Mouse (Mus musculus) forebrain, embryonic 13.5 days (tissue): Measurements from ENCODE around the gene Bcor. TPM values are rescaled to one million over a fixed set of nuclear protein-coding genes. Genes with fewer than 3 reads are reported as not detected.
A peak's percentile ranks its signal among the peaks of the same experiment; 100 is the strongest.

Source experiments
- ATAC-seq: fragments of 200-750 bp; cut with Nextera tagmentation; 2 replicates; pipeline ENCODE4 v1.8.0; 2017
- H3K27ac ChIP-seq: fragments of 300-500 bp; sonication (generic); 2 replicates; pipeline ENCODE4 v1.5.1; 2015; ENCODE audit warnings: inconsistent platforms, mild to moderate bottlenecking, moderate library complexity
- H3K27me3 ChIP-seq: fragments of 300-500 bp; sonication (generic); 2 replicates; pipeline ENCODE4 v1.6.1; 2015; ENCODE audit warnings: mild to moderate bottlenecking, inconsistent platforms
- H3K36me3 ChIP-seq: fragments of 300-500 bp; sonication (generic); 2 replicates; pipeline ENCODE4 v1.6.1; 2015; ENCODE audit warnings: mild to moderate bottlenecking, inconsistent platforms; ENCODE audit not compliant: poor library complexity, severe bottlenecking
- H3K4me1 ChIP-seq: fragments of 300-500 bp; sonication (generic); 2 replicates; pipeline ENCODE4 v1.6.1; 2015; ENCODE audit warnings: inconsistent platforms
- H3K4me2 ChIP-seq: fragments of 300-500 bp; sonication (generic); 2 replicates; pipeline ENCODE4 v1.6.1; 2015; ENCODE audit warnings: inconsistent platforms, mild to moderate bottlenecking, moderate library complexity
- H3K4me3 ChIP-seq: fragments of 300-500 bp; sonication (generic); 2 replicates; pipeline ENCODE4 v1.5.1; 2015; ENCODE audit warnings: mild to moderate bottlenecking, inconsistent platforms
- H3K9ac ChIP-seq: fragments of 300-500 bp; sonication (generic); 2 replicates; pipeline ENCODE4 v1.6.1; 2015; ENCODE audit warnings: mild to moderate bottlenecking, inconsistent platforms
- H3K9me3 ChIP-seq: fragments of 300-500 bp; sonication (generic); replicated peaks from 2 replicates; pipeline ENCODE4 v1.6.1; 2016; ENCODE audit warnings: inconsistent platforms
- WGBS: fragments of 180-500 bp; shearing (Covaris S2); methylation state at CpG from one replicate; pipeline ENCODE4 v1.1.7; 2015; 5-methylcytosine and 5-hydroxymethylcytosine counted together
- polyA plus RNA-seq: library from polyadenylated mRNA; unstranded; fragments of >200 nt; fragmentation: Nextera tagmentation; extraction: Ambion mirVana; gene quantifications from 2 replicates; pipeline ENCODE4 v1.2.1, GENCODE M21; 2015

Gene Bcor
- polyA plus RNA-seq, 1 experiment from 2014 or later, result 16.2 TPM

DNA sequence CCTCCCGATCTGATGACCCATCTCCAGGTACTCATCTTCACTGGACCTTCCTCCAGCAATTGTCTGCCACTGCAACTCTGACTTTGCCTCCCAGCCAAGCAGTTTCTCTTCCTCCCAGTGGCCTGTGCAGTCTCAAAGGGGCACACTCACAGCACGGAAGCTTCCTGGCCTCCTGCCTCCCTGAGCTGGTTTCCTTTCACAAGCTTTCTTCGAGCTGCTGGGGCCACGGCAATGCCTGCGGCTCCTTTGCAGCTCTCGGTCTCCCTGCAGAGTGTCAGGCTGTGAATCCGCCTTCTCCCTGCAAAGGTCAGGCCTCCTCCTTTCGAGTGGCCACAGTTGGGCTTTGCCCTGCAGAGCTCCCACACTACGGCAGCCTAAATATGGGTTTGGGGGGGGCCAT is 157.0 kb downstream of the Bcor start:
- Histone ChIP-seq H3K36me3 (no peaks in the 10 kb centered on the region), H3K27me3 (peaks cover 66% of the 10 kb centered on the region), H3K27ac (no peak overlapping the region; the same call in 1 of the 2 replicates), H3K4me1 (peaks cover 81% of the 10 kb centered on the region), H3K9me3 (no peaks in the 10 kb centered on the region), H3K9ac (0 out of 2 replicates have a peak overlapping the region, but pooled peaks have one; percentile 26), H3K4me2 (no peak overlapping the region), H3K4me3 (no peak overlapping the region)
- ATAC-seq, result no peak
- 12% methylated on average over 9 of the region's 9 CpGs for WGBS

DNA sequence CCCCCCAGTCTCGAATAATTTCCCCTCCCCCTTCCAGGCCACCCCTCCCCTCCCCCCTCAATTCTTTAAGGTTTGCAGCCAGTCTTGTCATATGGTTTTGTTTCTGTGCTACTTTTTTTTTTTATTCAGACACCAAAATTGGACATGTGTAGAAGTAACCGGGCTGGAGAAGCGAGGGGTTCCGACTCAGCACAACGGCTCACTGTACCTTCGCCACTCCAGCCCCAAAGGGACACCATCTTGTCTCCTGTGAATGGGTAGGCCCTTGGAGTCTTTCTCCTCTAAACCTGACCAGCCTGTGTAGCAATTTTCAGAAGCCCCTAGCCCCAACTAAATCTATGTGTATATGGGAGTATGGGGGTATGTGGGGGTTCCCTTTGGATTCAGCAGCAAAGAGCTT is 157.6 kb downstream of the Bcor start:
- Histone ChIP-seq H3K27me3 (peaks cover 69% of the 10 kb centered on the region), H3K4me2 (no peak overlapping the region), H3K9me3 (no peaks in the 10 kb centered on the region), H3K9ac (no peak overlapping the region), H3K36me3 (no peaks in the 10 kb centered on the region), H3K27ac (no peak overlapping the region), H3K4me1 (peaks cover 78% of the 10 kb centered on the region), H3K4me3 (no peak overlapping the region)
- 31% methylated on average over 6 of the region's 6 CpGs for WGBS
- no peak for ATAC-seq

DNA sequence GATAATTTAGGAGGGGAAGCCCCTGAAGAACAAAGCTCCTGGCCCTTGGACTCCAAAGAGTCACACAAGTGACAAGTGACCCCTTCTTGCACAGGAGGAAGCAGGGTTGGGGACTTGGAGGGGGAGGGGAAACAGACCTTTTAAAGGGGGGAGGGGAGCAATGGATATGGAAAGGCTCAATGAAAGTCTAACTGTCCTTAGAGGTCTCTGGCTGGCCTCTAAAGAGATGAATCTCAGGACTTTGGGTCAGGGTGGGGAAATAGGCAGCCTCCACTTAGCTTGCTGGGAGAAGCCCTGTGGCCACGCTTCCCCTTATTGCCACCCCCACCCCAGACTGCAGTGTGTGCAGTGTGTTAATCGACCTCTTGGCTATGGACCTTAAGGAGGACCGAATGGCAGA is 158.2 kb downstream of the Bcor start:
- Histone ChIP-seq H3K9me3 (no peaks in the 10 kb centered on the region), H3K4me3 (no peak overlapping the region), H3K4me1 (peaks cover 78% of the 10 kb centered on the region), H3K9ac (no peak overlapping the region), H3K4me2 (0 out of 2 replicates have a peak overlapping the region, but pooled peaks have one; percentile 27), H3K27ac (peak overlapping the region; percentile 79; the same call in 1 of the 2 replicates), H3K36me3 (no peaks in the 10 kb centered on the region), H3K27me3 (peaks cover 68% of the 10 kb centered on the region)
- WGBS, result 23% methylated on average over 3 of the region's 3 CpGs
- ATAC-seq, result no peak

DNA sequence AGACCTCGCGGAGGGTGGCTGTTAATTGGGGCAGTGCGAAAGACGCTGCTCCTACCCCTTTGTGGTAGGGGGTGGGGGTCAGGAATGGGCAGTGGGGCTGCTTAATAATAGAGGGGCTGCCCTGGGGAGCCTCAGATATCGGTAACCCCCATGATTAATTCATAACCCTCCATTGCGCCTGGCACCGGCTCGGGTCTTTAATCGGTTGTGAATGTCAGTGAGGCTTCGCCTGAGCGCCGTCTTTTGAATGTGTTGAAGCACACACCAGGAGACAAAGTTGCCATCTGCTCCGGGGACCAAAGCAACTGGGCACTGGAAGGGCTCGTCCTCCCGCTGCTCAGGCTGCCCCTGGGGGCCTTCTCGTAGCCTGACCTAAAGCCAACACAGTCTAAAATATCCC is 158.8 kb downstream of the Bcor start:
- no peaks in the 10 kb centered on the region for H3K36me3 ChIP-seq
- no peaks in the 10 kb centered on the region for H3K9me3 ChIP-seq
- H3K4me3 ChIP-seq, result no peak overlapping the region
- peak overlapping the region; percentile 21; the same call in 1 of the 2 replicates for H3K9ac ChIP-seq
- peak overlapping the region; percentile 27; the same call in 1 of the 2 replicates for H3K4me2 ChIP-seq
- peaks cover 63% of the 10 kb centered on the region for H3K27me3 ChIP-seq
- H3K27ac ChIP-seq, result peak overlapping the region; percentile 79
- peaks cover 78% of the 10 kb centered on the region for H3K4me1 ChIP-seq
- WGBS, result 3% methylated on average over 16 of the region's 16 CpGs
- ATAC-seq, result peak; percentile 22

DNA sequence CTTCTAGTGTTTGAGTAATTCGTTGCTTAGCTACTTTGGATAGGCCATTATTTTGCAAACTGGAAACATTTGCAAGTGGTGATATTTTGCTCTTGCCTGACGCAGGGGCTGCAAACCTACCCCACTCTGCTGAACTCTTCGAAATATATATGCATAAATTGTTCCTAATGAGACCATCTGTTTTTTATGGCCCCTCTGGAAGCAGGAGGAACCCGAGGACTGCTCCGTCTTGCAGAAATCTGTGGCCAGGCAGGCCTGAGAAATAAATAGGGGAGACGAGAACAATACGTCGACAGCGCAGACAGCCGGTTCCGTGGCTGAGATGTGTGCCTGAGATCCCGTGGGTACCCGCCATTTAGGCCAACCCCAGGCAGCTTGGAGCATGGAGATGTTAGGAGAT is 159.5 kb downstream of the Bcor start:
- Histone ChIP-seq H3K9ac (peak overlapping the region; percentile 21; the same call in 1 of the 2 replicates), H3K36me3 (no peaks in the 10 kb centered on the region), H3K4me1 (peaks cover 71% of the 10 kb centered on the region), H3K27ac (peak overlapping the region; percentile 79), H3K4me3 (no peak overlapping the region), H3K27me3 (peaks cover 55% of the 10 kb centered on the region), H3K4me2 (peak overlapping the region; percentile 60; the same call in 1 of the 2 replicates), H3K9me3 (no peaks in the 10 kb centered on the region)
- 10% methylated on average over 13 of the region's 13 CpGs for WGBS
- no peak for ATAC-seq

DNA sequence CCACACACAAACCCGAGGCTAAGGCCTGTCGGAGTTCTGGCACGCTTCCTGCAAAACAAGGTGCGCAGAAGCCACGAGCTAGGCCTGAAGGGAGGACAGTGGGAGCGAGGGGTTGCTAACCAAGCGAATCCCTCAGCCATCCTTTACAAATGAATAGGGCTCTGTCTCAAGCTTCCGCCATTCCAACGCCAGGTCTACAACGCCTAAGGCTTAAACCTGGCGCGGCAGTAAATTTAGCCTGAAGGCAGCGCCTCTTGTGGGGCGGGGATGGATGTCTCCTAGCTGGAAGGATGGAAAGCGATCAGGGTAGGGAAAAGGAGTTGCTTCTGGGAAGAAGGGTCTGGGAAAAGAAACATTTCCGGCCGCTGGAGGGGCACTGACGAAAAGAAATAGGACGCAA is 160.2 kb downstream of the Bcor start:
- H3K36me3 ChIP-seq, result no peaks in the 10 kb centered on the region
- no peak overlapping the region for H3K4me3 ChIP-seq
- ATAC-seq, result no peak
- peaks cover 49% of the 10 kb centered on the region for H3K27me3 ChIP-seq
- 15% methylated on average over 19 of the region's 19 CpGs for WGBS
- H3K9ac ChIP-seq, result no peak overlapping the region
- peak overlapping the region; percentile 60 for H3K4me2 ChIP-seq
- peak overlapping the region; percentile 79 for H3K27ac ChIP-seq
- H3K4me1 ChIP-seq, result peaks cover 64% of the 10 kb centered on the region
- no peaks in the 10 kb centered on the region for H3K9me3 ChIP-seq

DNA sequence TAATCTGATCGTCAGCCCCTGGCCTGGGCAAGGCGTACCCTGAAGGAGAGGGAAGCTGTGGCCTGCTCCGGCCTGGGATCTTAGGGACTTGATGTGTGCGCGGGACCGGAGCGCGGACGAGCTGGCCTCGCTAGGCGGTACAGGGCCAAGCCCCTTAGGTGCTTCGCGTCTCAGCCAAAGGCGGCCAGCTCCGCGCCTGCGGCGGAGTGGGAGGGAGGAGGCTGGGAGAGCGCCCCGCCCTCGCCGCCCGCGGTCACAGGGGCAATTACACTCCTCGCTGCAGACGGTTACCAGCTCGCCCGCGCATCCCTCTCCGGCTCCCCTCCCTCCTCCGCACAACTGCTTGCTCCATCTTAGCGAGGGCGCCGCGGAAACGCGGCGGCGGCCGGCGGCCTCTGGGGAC is 161.2 kb downstream of the Bcor start:
- peak overlapping the region; percentile 60 for H3K9ac ChIP-seq
- H3K36me3 ChIP-seq, result no peaks in the 10 kb centered on the region
- no peaks in the 10 kb centered on the region for H3K9me3 ChIP-seq
- peaks cover 47% of the 10 kb centered on the region for H3K27me3 ChIP-seq
- WGBS, result 1% methylated on average over 21 of the region's 41 CpGs
- peak overlapping the region; percentile 44 for H3K27ac ChIP-seq
- peaks cover 54% of the 10 kb centered on the region for H3K4me1 ChIP-seq
- H3K4me2 ChIP-seq, result peak overlapping the region; percentile 60
- peak overlapping the region; percentile 30 for H3K4me3 ChIP-seq
- peak; percentile 77 for ATAC-seq

DNA sequence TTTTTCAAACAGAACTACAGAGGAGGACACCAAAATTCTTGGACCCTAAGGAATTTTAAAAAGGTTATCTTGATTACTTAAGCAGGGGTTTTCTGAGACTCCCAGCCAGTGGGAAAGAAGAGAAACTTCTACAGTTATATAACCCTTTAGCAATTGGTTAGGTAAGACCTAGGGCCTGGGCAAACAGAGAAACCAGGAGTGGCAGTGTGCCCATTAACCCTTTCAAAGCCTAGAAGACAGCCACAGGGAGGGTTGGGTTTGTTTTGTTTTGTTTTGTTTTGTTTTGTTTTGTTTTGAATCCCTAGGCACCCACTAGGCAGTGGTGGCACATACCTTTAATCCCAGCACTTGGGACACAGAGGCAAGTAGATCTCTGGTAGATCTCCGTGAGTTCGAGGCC is 163.3 kb downstream of the Bcor start:
- H3K9me3 ChIP-seq, result no peaks in the 10 kb centered on the region
- WGBS, result 75% methylated on average over 2 of the region's 2 CpGs
- peaks cover 35% of the 10 kb centered on the region for H3K27me3 ChIP-seq
- no peak overlapping the region for H3K27ac ChIP-seq
- H3K9ac ChIP-seq, result no peak overlapping the region
- H3K4me3 ChIP-seq, result no peak overlapping the region
- H3K4me2 ChIP-seq, result no peak overlapping the region
- no peak for ATAC-seq
- no peaks in the 10 kb centered on the region for H3K36me3 ChIP-seq
- peaks cover 35% of the 10 kb centered on the region for H3K4me1 ChIP-seq

DNA sequence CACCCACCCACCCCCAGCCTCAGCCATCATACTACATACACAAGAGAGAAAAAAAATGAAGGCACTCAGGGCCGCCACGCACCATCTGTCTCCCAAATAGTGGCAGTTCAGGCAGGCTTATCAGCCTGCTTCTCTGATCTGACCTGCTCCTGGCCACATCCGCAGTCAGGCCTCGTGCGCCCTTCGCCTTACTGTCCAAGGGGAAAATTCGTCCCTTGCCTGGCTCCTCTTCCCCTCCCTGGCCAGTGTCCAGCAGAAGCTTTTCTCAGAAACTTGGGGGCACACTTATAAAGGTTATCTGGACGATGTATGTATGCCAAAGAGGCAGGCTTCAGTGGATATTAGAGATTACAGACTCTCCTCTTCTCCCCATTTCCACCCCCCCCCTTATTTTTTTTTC is 163.7 kb downstream of the Bcor start:
- Histone ChIP-seq H3K27ac (no peak overlapping the region), H3K9me3 (no peaks in the 10 kb centered on the region), H3K4me2 (no peak overlapping the region), H3K4me3 (no peak overlapping the region), H3K27me3 (peaks cover 35% of the 10 kb centered on the region), H3K9ac (no peak overlapping the region), H3K36me3 (no peaks in the 10 kb centered on the region), H3K4me1 (peaks cover 32% of the 10 kb centered on the region)
- no peak for ATAC-seq
- 64% methylated on average over 8 of the region's 8 CpGs for WGBS

DNA sequence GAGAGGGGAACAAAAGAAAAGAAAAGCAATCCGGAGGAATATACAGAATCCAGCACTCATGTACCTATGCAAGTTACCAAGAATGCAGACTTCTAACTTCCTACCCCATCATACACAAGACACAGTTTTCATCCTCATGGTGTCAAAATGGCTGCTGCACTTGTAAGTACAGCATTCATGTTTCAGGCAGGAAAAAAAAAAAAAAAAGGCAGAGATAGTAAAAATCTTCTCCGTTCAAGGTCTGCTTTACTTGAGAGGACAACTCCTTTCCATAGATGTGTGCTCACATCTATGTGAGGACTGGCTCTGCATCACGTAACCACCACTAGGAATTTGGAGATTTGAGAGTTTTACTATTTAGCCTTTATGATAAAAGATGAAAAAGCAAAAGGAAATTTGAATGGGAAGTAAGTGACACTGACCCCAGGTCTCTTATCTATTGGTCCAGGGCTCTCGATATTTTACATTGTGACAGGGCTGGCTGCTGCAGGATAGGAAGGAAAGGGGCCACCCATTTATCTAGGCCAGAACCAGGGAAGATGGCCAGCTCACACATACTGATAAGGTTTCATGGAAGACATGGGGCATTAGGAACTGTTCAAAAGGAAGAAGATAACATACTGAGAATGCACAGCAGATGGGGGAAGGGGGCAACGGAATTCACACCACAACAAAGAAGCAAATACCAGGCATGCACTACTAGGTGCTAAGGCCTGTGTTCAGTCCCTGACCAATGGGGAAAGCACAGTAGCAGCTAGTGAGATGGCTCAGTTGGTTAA is 166.3 kb downstream of the Bcor start:
- Histone ChIP-seq H3K36me3 (no peaks in the 10 kb centered on the region), H3K4me1 (peaks cover 7% of the 10 kb centered on the region; the same call in 1 of the 2 replicates), H3K9ac (no peak overlapping the region), H3K27ac (no peak overlapping the region), H3K9me3 (no peaks in the 10 kb centered on the region), H3K4me3 (no peak overlapping the region), H3K27me3 (peaks cover 17% of the 10 kb centered on the region), H3K4me2 (no peak overlapping the region)
- ATAC-seq, result no peak
- WGBS, result 80% methylated on average over 5 of the region's 5 CpGs

DNA sequence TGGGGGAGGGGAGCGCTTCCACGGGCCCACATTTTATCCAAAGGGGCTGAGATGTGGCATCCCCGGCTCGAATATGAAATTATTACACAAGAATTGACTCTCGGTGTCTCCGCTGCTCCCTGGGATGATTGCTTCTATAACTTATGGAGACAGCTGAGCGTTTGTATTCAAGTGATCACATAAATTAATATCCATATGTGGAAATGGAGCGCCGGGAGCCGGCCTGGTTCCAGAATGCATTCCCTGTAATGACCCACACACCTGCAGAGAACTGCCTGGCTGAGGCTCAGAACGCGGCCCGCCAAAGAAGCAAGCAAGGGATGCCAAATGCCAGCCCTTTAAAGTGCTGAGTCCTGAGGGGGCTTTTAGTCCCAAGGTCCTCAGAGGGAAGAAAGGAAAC is 170.7 kb downstream of the Bcor start:
- no peak overlapping the region for H3K9ac ChIP-seq
- ATAC-seq, result no peak
- H3K9me3 ChIP-seq, result no peaks in the 10 kb centered on the region
- H3K4me2 ChIP-seq, result no peak overlapping the region
- no peaks in the 10 kb centered on the region for H3K36me3 ChIP-seq
- peaks cover 4% of the 10 kb centered on the region for H3K27me3 ChIP-seq
- 87% methylated on average over 13 of the region's 13 CpGs for WGBS
- H3K4me3 ChIP-seq, result no peak overlapping the region
- H3K4me1 ChIP-seq, result no peaks in the 10 kb centered on the region
- H3K27ac ChIP-seq, result no peak overlapping the region

DNA sequence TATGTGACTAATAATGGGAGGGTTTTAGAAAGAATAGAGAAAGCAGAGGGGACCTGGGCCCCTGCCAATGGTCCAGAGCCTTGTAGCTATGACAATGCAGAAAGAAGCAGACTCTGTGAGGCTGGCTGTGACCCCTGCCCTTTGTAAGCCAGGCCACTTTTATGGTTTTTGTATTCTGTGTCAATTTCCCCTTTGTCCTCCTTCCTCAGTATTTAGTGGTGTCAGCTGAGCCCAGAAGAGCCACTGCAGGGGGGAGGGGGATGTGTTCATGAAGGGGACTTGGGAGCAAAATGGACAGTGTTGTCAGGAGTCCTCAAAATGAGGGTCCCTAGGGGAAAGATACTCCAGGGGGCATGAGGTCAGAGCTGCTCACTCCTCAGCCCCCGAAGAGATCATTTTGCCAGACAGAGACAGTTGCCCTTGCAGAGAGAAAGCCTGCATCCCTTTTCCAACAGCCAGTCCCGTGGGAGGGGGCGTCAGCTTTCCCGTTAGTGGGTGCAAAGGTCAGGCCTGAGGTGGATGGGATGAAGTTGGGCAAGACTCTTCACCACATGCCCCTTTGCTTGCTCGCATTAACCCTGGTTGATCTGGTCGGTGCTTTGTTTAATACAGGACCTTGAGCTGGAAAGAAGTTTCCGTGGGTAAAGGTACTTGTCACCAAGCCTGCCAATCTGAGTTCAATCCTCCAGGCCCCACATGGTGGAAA is 171.8 kb downstream of the Bcor start:
- no peak for ATAC-seq
- Histone ChIP-seq H3K9ac (no peak overlapping the region), H3K4me3 (no peak overlapping the region), H3K9me3 (no peaks in the 10 kb centered on the region), H3K36me3 (no peaks in the 10 kb centered on the region), H3K27ac (no peak overlapping the region), H3K27me3 (no peaks in the 10 kb centered on the region; the same call in 1 of the 2 replicates), H3K4me1 (no peaks in the 10 kb centered on the region), H3K4me2 (no peak overlapping the region)
- 45% methylated on average over 7 of the region's 7 CpGs for WGBS
